Mouse (Mus musculus): ENCODE results near the gene Krt87. TPM values are rescaled to one million over a fixed set of nuclear protein-coding genes. Genes with fewer than 3 reads are reported as not detected.
A peak's percentile ranks its signal among the peaks of the same experiment; 100 is the strongest.

The Krt87 gene
- polyA plus RNA-seq, 1 experiment from 2014 or later = not detected

DNA sequence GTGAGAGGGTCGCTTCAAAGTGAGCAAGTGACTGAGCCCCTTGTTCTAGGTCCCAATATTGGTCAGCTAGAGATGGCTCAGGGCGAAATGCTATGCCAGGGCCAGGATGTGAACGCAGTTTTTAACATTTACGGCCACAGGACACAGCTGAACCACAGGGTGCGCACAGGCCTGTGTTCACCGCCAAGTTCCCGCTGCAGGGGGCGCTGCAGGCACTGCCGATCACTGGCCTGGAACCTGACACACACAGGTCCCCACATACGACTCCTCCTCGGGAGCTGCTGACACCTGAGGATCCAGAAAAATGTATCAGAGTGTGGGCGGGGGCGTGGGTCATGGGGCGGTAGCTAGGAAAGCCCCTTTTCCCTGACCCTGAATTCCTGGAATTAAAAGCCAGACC, 20.7 kb upstream of the Krt87 start:
- CTCF ChIA-PET = interaction anchor here (1.2 to 1.7 kb wide), 2 partner anchors 10 to 11 kb away, joined by 3 to 4 read pairs; no protein-coding TSS in a partner anchor
- in situ Hi-C loops (cut with MboI; ENCODE audit: low pct_unique_long_range_greater_than_20kb) = loop anchor here (5.0 kb wide), 1 partner anchor 38 kb away; no protein-coding TSS in a partner anchor

DNA sequence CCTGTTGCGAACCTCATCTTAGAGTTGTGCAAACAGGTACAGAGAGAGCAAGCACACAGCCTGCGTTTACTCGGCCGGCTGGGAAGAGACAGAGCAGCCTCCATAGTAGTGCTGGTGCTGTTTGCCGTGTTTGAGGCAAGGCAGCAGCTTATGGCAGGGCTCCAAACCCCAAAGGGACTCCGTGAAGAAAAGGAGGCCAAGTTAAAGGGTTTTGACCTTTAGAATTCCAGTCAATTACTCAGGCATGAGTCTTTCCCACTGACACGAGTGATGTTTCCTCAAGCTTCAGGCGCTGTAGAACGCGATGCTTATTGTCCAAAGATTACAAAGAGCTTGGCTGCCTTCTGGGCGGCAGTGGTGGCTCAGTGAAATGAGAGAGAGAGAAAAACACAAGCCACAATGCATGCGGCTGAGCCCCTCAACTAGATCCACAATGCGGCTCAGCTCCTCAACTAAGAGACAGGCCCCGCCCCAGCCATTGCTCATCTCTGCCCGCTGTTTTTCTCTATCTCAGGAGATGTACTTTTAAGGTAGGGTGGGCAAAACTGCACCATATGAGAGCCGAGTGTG, 19.8 kb upstream of the Krt87 start:
- POLR2A ChIA-PET = no interaction called here
- no peaks in the 10 kb centered on the region for H3K27me3 ChIP-seq
- no peak for TF ChIP-seq CTCF (IDR thresholded peaks at IDR 0.05)
- DNase-seq (ENCODE audit: low read depth, low spot score) (no peak), ATAC-seq (peak; percentile 32)
- CTCF ChIA-PET = interaction anchor here (1.2 to 1.7 kb wide), 2 partner anchors 10 to 12 kb away, joined by 3 to 4 read pairs; no protein-coding TSS in a partner anchor
- in situ Hi-C loops (cut with MboI; ENCODE audit: low pct_unique_long_range_greater_than_20kb) = loop anchor here (5.0 kb wide), 1 partner anchor 39 kb away; no protein-coding TSS in a partner anchor

More for the DNA sequence above, 20.7 kb upstream of the Krt87 start:
- no peak for TF ChIP-seq CTCF (IDR thresholded peaks at IDR 0.05)
- POLR2A ChIA-PET = no interaction called here
- ATAC-seq (no peak), DNase-seq (ENCODE audit: low read depth, low spot score) (no peak)
- H3K27me3 ChIP-seq = no peaks in the 10 kb centered on the region

DNA sequence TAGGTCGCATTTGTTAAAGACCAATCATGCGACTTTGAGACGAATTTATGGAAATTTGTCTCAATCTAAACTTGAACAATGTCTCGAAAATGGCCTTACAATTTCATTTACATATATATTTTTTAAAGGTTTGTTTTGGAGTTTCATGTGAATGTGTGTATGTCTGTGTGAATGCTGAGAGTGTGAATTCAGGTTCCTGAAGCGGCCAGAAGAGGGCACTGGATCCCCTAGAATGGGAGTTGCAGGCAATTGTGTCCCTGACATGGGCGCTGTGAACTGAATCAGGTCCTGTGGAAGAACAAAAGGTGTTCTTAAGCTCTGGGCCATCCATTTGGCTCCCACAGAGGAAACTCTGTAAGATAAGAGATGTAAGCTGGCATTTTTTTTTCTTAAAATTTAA, 17.3 kb upstream of the Krt87 start:
- ATAC-seq (no peak), DNase-seq (ENCODE audit: low read depth, low spot score) (no peak)
- ChIA-PET POLR2A (no interaction called here), CTCF (interaction anchor here (1.2 to 1.4 kb wide), 2 partner anchors 10 to 24 kb away, joined by 3 read pairs; no protein-coding TSS in a partner anchor)
- H3K27me3 ChIP-seq = no peaks in the 10 kb centered on the region
- in situ Hi-C loops (cut with MboI; ENCODE audit: low pct_unique_long_range_greater_than_20kb) = loop anchor here (5.0 kb wide), 1 partner anchor 41 kb away; no protein-coding TSS in a partner anchor
- peak; percentile 33 for TF ChIP-seq CTCF (IDR thresholded peaks at IDR 0.05)

DNA sequence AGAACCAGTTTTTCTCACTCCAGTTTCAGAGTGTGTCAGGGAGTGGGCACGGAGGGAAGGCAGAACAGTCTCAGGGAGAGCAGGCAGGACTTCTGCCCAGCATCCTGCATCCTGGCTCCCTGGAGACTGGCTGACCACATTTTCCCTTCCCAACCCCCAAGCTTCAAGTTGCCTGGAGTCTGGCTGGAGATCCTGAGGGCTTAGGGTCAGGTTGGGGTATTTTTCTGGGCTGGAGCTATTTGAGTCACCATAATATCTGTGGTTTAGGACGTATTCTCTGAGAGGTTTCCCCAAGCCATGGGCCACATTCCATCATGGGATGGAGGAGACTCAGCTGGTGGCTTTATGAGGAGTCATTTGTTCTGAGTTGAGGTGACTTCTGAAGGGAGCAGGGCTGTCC, 16.7 kb upstream of the Krt87 start:
- ChIA-PET CTCF (interaction anchor here (1.2 kb wide), 1 partner anchor 23 kb away, joined by 3 read pairs; no protein-coding TSS in a partner anchor), POLR2A (no interaction called here)
- DNase-seq (ENCODE audit: low read depth, low spot score) (no peak), ATAC-seq (peak; percentile 31)
- TF ChIP-seq CTCF (IDR thresholded peaks at IDR 0.05) = no peak
- in situ Hi-C loops (cut with MboI; ENCODE audit: low pct_unique_long_range_greater_than_20kb) = loop anchor here (5.0 kb wide), 1 partner anchor 42 kb away; no protein-coding TSS in a partner anchor
- no peaks in the 10 kb centered on the region for H3K27me3 ChIP-seq

DNA sequence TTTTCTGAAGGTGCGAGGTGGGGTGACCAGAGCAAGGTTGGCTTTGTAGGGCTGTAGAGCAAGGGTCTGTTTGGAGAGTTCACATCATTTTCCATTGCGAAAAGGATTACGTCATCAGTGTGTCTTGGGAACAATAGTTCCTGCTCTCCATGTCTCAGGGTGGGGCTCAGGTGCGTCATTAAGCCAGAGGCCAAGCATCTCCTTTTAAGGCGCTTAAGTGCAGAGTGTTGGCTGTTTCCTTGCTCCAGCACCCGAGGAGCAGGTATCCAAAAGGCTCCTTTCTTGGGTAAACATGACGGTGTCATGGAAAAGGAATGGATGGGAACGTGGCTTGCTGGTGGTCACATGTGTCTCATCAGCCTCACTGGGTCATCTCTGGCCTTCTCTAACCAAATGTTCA, 16.2 kb upstream of the Krt87 start:
- in situ Hi-C loops (cut with MboI; ENCODE audit: low pct_unique_long_range_greater_than_20kb) = loop anchor here (5.0 kb wide), 1 partner anchor 43 kb away; no protein-coding TSS in a partner anchor
- DNase-seq (ENCODE audit: low read depth, low spot score) (no peak), ATAC-seq (no peak)
- ChIA-PET POLR2A (no interaction called here), CTCF (no interaction called here)
- H3K27me3 ChIP-seq = no peaks in the 10 kb centered on the region
- no peak for TF ChIP-seq CTCF (IDR thresholded peaks at IDR 0.05)

DNA sequence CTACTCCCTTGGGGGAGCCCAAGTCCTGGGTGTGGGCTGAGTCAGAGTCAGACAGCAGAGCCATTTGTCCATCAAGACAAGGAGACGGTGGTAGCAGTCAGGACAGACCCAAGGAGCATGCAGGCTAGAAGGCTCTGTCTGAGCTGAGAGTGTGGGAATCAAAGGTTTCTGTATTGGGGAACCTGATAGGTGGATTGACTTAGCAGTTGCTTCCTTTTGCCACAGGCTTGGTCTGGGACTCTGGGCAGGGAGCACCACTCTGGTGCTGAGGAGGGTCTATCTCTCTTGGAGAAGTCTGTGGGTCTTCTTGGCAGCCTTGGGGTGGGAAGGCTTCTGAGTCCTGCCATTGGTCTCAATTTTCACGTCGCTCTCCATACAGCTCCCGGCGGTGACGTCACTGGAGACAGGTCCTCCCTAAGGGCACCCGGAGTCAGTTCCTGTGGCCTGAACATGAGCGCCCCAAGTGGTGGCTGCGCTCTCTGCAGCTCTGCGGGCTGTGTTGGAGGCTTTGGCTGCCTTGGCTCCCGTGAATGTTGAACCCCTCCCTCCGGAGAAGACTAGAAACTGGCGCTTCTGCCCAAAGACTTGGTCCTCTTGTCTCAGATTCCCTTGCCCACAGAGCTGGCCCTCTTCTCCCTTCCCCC, 14.6 kb upstream of the Krt87 start:
- in situ Hi-C loops (cut with MboI; ENCODE audit: low pct_unique_long_range_greater_than_20kb) = no loop called here
- DNase-seq (ENCODE audit: low read depth, low spot score) (no peak), ATAC-seq (no peak)
- ChIA-PET CTCF (interaction anchor here (1.4 kb wide), 1 partner anchor 9 kb away, joined by 4 read pairs; no protein-coding TSS in a partner anchor), POLR2A (no interaction called here)
- peak; percentile 71 for TF ChIP-seq CTCF (IDR thresholded peaks at IDR 0.05)
- no peaks in the 10 kb centered on the region for H3K27me3 ChIP-seq

DNA sequence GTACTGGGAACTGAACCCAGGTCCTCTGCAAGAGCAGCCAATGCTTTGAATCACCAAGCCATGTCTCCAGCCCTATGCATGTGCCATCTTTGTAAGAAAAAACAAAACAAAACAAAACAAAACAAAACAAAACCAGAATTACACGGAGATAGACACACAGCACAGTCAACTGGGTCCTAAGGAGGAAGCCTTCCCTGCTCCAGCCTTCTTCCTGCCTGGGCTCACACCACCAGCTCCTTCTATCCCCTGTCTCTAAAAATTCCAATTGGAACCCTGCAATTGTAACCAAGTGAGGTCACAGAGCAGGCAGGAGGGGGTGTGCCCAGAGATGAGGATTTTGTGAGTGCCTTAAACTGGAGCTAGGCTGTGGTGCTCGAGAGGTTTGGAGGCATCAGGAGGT, 8.8 kb upstream of the Krt87 start, which contains the start of gene Krt88:
Gene Krt88, plus strand, starts transcription at position 301 of the 400 bp plus-strand sequence.
- no peak for ATAC-seq
- no peak for DNase-seq (ENCODE audit: low read depth, low spot score)
- CTCF ChIA-PET = no interaction called here
- in situ Hi-C loops (cut with MboI; ENCODE audit: low pct_unique_long_range_greater_than_20kb) = no loop called here
- H3K27me3 ChIP-seq = no peaks in the 10 kb centered on the region
- POLR2A ChIA-PET = no interaction called here
- TF ChIP-seq CTCF (IDR thresholded peaks at IDR 0.05) = no peak

DNA sequence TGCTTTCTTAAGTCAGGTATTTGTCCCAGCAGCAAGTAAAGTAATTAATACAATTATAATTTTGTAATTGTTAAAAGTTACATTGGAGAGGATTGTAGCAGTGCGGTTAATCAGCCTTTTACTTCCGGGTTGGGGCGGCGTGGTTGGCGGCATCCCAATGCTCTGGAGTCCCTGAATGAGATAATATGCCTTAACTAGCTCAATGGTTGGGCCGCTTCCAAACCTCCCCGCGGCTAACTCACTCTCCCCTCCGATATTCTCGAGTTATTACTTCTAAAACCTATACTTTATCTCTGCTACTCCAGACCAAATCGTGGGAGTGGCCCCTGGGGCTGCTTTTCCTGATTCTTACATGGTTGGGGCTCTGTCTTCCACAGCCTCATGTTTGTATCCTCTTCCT, 8.0 kb upstream of the Krt87 start:
- H3K27me3 ChIP-seq = no peaks in the 10 kb centered on the region
- TF ChIP-seq CTCF (IDR thresholded peaks at IDR 0.05) = no peak
- DNase-seq (ENCODE audit: low read depth, low spot score) = no peak
- ChIA-PET POLR2A (no interaction called here), CTCF (interaction anchor here (1.3 kb wide), 1 partner anchor 10 kb away, joined by 3 read pairs; no protein-coding TSS in a partner anchor)
- in situ Hi-C loops (cut with MboI; ENCODE audit: low pct_unique_long_range_greater_than_20kb) = no loop called here
- ATAC-seq = no peak

DNA sequence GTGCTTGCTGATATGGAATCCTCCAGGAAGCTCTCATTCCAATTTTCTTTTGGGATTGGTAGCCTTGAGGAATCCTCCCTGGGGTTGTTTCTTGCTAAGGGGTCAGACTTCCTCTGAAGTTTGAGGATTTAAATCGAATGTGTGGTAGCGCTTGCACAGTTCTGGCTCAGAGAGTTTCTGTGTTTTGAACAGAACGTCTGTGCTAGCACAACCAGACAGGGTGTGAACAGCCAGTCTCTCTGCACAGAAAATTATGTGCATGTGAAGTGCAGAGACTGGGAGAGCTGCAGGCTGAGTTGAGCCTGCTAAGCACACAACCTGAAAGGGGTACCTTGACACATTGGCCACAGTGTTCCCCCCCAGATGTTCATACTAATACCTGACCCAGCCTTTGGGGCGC, 2.2 kb upstream of the Krt87 start:
- ATAC-seq = no peak
- ChIA-PET POLR2A (no interaction called here), CTCF (no interaction called here)
- H3K27me3 ChIP-seq = peaks cover 20% of the 10 kb centered on the region
- TF ChIP-seq CTCF (IDR thresholded peaks at IDR 0.05) = no peak
- in situ Hi-C loops (cut with MboI; ENCODE audit: low pct_unique_long_range_greater_than_20kb) = no loop called here
- DNase-seq (ENCODE audit: low read depth, low spot score) = no peak

DNA sequence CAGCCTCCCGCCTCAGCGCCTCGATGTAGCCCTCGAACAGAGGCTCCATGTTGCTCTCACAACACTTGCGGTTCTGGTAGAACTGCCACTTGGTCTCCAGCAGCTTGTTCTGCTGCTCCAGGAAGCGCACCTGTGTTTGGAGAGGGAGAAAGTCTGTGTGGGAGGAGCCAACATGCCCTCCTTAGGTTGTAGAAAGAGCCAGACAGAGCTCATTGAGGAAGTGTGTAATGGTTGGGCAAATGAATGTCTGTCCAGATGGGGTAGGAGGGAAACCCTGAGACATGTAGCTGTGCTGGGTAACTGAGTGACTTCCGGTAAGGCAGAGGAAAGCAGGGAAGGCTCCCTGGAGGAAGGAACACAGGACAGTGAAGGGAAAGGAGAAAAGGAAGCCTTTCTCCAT, 2.0 kb downstream of the Krt87 start:
- no peak for TF ChIP-seq CTCF (IDR thresholded peaks at IDR 0.05)
- ChIA-PET CTCF (no interaction called here), POLR2A (no interaction called here)
- in situ Hi-C loops (cut with MboI; ENCODE audit: low pct_unique_long_range_greater_than_20kb) = no loop called here
- peaks cover 20% of the 10 kb centered on the region for H3K27me3 ChIP-seq
- ATAC-seq = no peak
- DNase-seq (ENCODE audit: low read depth, low spot score) = no peak

DNA sequence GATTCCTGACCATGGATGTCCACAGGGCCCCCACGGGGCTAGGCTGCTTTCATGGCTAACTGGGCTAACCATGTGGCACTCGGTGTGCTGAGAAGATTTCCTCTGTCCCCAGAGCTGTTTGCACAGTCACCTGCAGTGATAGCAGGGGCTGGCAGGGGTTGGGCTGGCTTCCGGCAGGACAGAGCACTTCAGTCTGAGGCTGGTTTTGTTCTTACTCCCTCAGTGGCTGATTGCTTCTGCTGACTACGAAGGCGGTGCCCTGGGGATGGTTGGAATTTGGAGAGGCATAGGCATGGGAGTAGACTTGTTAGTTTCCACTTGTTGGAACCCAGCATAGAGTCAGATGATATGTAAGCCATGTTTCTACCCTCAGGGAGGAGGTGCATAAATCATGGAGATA, 13.7 kb downstream of the Krt87 start:
- DNase-seq (ENCODE audit: low read depth, low spot score) (no peak), ATAC-seq (no peak)
- CTCF ChIA-PET = no interaction called here
- no peaks in the 10 kb centered on the region for H3K27me3 ChIP-seq
- POLR2A ChIA-PET = interaction anchor here (0.7 kb wide), 1 partner anchor 480 kb away, joined by 4 read pairs; no protein-coding TSS in a partner anchor
- no peak for TF ChIP-seq CTCF (IDR thresholded peaks at IDR 0.05)
- in situ Hi-C loops (cut with MboI; ENCODE audit: low pct_unique_long_range_greater_than_20kb) = no loop called here
